Mouse (Mus musculus) embryo, embryonic 11.5 days (tissue): ENCODE results near the gene Clcn1.

Experiments used
- DNase-seq: peaks from one replicate; pipeline ENCODE4 v3.0.0-alpha.2; 2012; ENCODE audit warnings: low read depth, low spot score

The Clcn1 gene

GRCm38 (mm10) chr6:42286448-42286847, at the start of gene Clcn1:
Gene Clcn1 (plus strand): TSS chr6:42286685.
- DNase-seq, result no peak

- DNase-seq, result no peak
These were observed 49.1 kb upstream of the Clcn1 start for GRCm38 (mm10) chr6:42237276-42237805.

- DNase-seq, result no peak
These were observed 45.0 kb upstream of the Clcn1 start for GRCm38 (mm10) chr6:42241311-42242045.

DNA sequence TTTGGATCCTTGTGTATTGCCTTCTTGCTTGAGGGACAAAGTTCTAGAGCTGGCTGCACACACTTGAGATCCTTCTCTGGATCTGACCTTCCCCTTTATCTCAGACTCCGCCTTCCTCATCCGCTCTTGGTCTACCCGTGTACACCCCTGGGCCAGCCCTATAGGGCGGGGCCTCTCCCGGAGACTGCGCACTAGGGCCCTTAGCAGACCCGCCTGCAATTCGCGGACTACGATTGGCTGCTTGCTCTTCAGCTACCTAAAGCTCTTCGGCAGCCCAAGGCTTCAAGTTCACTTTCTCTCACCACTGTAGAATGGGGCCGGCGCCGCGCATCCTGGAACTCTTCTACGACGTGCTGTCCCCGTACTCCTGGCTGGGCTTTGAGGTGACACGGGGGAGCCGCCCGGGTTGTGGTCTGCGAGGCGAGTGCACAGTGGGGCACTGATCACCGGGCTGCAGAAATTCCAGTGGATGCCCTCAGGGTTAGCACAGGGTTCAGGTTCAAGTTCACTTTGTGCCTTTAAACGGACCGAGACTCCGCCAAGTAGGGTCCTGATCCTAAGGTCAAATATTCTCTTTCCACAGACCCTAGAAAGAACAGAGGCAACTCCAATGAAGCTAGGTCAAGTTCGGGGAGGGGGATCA, 40.7 kb upstream of the Clcn1 start, which contains the start of gene Gstk1:
Gene Gstk1 (plus strand): TSS at position 225 of the 643 bp plus-strand sequence.
- DNase-seq, result peak; percentile 72

GRCm38 (mm10) chr6:42247173-42247572, 39.3 kb upstream of the Clcn1 start:
- no peak for DNase-seq

- DNase-seq, result no peak
These were observed 38.5 kb upstream of the Clcn1 start for GRCm38 (mm10) chr6:42247981-42248380.

DNA sequence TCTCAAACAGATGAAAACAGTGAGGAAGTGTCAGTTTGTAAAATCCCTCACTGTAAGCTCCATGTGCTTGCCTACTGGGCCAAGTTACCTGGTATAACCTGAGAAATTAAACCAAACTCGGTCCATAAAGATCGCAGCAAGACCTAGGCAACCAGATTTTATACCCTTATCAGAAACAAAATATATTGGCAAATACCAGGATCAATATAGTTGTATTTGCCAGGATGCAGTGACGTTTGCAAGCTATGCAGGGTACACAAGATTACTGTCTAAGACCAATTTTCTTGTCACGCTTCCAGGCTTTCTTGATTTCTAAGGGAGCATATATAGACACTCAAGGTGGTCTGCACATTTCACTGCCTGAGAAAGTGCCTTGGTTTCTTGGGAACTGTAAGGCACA, 34.7 kb upstream of the Clcn1 start:
- DNase-seq, result no peak

DNA sequence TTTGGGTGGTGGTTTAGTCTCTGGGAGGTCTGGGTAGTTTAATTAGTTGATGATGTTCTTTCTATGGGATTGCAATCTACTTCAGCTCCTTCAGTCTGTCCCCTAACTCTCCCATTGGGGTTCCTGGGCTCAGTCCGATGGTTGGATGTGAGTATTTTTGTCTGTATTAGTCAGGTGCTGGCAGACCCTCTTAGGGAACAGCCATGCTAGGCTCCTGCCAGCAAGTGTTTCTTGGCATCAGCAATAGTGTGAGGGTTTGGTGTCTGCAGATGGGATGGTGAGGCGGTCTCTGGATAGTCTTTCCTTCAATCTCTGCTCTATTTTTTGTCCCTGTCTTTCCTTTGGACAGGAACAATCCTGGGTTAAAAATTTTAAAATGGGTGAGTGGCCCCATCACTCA, 33.4 kb upstream of the Clcn1 start:
- DNase-seq, result no peak

- DNase-seq, result no peak
These were observed 29.1 kb upstream of the Clcn1 start for GRCm38 (mm10) chr6:42257303-42257863.

DNA sequence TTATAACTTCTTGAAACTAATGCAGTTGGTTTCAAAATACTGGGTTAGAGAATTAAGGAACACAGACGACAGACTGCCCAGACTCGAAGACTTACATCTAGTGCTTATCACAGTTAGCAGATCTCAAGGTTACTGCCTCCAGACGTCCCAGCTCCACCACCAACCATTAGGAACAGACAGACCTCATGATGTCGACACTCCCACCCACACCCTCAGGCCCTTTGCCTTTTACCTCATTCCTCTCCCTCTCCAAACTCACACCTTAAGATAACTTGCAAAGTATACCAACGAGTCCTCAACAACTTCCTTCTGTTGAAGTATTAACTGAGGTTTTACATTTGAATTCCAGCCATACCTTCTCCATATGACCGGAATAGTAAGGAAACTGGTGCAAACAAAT, 26.1 kb upstream of the Clcn1 start:
- no peak for DNase-seq

DNA sequence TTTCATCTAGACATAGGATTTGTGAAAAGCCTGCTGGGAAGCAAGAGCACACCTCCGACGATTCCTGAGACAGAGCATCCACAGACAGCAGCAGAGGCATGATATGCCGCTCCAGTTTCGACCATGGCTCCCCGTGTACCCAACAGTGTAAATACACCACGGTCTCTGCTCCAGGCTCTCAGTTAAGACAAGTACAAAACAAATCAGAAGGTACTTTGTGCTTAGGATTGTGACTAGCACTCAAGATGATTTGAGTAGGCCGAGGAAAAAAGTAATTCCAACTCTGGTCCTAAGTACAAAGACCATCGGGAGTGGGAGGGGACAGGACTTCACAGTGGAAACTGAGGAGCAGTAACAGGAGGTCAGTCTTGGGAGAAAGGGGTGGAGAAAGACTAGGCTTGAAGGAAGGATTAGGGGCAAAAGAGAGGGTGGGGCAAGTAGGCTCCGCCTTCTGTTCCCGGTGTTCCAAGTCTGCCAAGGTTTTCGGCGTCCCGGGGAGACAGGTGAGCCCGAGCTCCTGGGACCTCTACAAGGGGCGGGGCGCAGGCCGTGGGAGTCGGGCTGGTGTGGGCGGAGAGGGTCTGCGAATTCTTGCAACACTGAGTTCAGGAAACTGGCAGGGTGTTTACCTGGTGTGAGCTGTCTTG, 24.8 kb upstream of the Clcn1 start, which contains the start of gene Tmem139:
Gene Tmem139 (plus strand): TSS at position 447 of the 647 bp plus-strand sequence.
- DNase-seq, result no peak

DNA sequence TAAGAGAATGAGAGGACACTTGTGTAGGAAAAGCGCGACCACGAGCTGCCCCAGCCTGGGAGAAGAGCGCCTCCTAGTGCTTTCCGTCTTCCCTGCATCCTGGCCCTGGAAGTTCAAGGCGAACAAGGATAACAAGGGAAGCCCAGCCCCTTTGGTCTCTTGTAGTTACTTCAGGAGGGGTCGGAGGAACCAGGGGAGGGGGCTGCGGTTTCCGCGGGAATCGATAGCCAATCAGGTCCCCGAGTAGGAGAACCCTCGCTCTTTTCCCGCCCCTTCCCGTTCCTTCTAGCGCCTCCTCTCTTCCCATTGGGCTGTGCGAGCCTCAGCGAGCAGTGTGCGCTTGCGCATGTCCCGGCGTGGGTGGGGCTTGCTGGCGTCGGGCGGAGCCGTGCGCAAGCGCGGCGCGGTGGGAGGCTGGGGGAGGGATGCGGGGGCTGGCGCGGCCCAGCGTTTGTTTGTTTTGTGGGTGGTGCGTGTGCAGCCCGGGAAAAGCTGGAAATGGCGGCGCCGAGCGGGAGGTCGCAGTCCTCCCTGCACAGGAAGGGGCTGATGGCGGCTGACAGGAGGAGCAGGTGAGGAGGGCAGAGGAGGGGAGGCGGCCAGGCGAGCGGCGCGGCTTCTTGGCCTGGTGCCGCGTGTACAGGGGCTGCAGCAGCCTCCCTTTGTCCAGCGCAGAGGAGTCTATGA, 21.7 kb upstream of the Clcn1 start, which contains the start of gene Casp2:
Gene Casp2 (plus strand): TSS at position 360 of the 687 bp plus-strand sequence.
- DNase-seq, result peak; percentile 97

- DNase-seq, result no peak
These were observed 20.8 kb upstream of the Clcn1 start for GRCm38 (mm10) chr6:42265391-42266330.

DNA sequence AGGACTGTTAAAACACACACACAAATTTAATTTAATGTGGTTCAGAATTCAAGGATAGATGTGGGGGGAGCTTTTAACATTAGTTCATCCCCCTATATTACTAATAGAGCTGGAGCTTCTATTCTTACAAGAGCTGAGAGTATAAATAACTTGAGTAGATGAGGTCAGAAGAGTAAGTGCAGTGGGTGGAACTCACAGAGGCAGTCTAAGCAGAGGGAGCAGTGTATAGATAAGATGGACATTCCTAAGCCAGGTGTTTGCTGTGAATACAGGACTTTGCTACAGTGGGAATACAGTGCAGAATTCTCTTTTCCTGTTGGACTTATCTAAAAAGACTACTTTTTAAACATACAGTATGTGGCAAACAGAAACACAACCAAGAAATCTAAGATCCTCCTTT, 15.7 kb upstream of the Clcn1 start:
- no peak for DNase-seq

DNA sequence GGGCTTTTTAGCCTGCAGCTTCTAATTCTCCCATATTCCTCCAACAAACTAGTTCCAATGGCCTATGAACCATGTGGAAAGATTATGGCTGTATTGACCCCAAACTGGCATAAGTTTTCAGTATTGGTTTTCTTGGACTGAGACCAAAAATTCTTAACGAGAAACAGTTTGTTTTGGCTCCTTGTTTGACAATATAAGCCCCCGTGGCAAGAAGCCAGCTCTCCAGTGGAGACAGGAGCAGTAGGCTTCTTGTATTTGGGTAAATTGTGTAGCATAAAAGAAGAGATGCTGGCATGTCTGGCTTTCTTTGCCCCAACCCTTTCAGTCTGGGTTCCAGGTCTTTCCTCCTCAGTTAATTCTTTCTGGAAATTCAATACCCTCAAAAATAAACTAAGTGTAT, 10.3 kb upstream of the Clcn1 start:
- no peak for DNase-seq

DNA sequence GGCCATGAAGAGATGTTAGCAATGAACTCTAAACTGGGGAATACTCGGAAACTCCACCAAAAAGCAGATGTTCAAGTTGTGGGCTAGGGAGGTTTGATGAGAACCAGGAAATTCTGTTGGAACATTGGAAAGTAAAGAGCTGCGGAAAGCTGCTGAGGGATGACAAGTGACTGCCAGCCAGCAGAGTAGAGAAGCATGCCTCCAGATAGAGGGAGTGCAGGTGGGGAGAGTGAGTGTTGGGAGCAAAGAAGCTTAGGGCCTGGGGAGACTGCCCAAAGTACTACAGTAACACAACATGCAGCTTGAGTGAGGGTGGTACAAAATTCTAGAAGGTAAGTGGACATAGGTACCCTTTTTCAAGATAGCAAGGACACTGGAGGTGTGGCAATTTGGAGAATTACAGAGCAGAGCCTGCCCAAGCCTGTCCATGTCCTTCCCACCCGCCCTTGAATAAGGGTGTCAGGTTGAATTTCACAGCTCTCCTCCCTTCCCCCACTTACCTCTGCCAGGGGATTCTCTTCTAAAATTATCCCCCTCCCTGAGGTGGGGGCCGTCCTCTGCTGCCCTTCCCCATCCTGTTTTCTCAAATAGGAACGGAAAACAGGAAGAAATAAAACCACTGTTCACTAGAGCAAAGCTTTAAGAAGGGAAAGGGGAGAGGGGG, 3.5 kb upstream of the Clcn1 start:
- no peak for DNase-seq

DNA sequence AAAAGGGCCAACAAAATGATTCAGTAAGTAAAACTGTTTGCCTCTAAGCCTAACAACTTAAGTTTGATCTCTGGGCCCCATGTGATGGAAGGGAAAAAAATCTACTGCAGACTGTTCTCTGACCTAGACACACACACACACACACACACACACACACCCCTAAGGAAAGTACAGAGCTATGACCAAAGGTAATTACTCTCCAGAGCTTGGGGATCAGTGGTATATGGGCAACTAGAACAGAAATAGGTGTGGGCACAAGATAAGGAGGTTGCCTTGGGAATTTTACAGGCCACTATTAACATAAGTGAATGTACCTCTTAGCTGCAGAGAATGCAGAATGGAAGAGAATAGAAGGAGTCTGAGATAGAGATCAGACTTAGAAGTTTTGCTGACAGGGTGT, 1.1 kb downstream of the Clcn1 start:
- no peak for DNase-seq

GRCm38 (mm10) chr6:42293327-42293726, 6.8 kb downstream of the Clcn1 start:
- no peak for DNase-seq

DNA sequence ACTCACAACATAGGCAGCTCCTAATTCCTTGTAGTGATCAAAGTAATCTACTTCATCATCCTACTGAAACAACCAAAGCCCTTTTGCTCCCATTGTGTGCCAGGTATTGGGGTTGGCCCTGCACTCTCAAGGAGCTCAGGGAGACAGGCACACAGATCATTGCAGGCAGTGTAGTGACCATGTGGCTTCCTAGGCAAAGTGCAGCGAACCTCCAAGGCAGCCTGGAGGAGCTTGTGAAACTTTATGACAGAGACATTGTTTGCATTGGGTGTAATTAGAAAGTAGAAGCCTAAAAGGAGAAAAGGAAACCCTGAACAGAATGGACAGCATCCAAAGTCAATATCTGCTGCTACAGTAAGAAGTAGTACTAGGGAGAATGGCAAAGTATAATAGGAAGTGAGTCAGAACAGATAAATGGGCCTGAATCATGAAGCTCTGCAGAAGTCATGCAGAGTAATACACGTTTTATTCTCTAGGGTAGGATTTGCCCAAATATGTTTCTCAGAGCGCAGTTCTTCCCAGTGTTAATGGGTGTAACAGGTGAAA, 9.1 kb downstream of the Clcn1 start:
- no peak for DNase-seq
